Mouse (Mus musculus) yolk sac, embryonic 10.5 days (tissue): ENCODE results near the gene Mgll.
A peak's percentile ranks its signal among the peaks of the same experiment; 100 is the strongest.

ENCODE experiments used
- DNase-seq: peaks from one replicate; pipeline ENCODE4 v3.0.0-alpha.2; 2017; ENCODE audit warnings: low spot score

Mgll gene

DNA sequence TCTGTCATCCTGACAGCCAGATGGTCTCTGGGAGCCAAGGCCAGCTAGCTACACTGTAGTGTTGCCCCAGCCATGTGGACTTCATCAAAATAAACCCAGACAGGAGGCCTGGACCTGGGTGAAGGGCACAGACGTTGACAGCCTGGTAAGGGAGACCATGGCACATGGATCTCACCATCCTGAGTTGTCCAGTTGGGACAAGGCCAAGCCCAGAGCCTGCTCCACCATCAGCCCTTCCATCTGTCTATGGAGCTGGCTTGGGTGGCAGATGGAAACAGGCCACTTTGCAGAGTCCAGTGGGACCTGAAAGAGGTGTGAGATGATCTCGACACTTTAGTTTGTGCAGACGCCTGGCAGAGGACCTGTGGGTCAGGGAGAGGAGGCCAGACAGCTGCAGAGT, 76.5 kb downstream of the Mgll start:
- no peak for DNase-seq

DNA sequence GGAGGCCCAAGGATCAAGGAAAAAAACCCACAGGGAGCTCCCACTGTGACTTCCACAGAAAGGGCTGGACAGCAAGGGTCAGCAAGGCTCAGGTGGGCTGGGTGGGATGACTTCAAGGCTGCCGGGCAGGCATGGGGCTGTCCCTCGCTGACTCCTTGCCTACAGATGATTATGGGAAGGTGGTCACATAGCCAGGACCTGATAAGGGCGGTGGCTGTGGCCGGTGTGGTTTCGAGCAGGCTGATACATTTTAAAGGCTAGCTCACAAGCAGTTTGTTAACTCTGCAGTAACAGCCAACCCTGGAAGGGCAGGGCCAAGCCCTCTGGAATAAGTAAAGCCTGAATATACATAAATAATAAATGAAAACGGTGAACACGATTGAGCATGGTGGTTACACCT, 78.8 kb downstream of the Mgll start:
- DNase-seq, result no peak

DNA sequence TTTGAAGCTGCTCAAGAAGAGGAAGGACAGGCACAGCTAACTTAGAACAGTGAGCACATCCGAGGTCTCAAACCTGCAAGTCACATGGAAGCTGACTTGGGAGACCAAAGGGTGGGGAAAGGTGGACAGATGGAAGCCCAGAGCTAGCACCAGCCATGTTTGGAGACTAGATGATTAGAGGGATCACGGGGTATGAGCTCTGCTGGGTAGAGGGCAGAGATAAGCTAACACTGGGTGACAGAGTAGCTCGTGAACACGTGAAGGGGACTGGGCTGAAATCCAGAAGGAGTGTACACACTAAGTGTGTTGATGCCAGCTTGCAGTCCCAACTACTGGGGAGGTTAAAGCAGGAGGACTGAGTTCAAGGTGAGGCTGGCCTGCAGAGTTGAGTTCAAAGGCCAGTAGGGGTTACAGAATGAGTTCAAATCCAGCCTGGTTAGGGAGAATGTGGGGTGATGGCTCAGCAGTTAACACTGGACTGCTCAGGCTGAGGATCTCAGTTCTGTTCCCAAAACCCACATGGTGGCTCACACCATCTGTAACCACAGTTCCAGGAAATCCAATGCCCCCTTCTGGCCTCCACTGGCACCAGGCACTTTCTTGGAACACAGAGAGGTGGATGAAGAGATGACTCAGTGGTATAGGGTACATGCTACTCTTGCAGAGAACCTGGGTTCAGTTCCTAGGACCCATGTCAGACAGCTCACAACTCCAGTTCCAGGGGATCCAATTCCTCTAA, 79.9 kb downstream of the Mgll start:
- no peak for DNase-seq

DNA sequence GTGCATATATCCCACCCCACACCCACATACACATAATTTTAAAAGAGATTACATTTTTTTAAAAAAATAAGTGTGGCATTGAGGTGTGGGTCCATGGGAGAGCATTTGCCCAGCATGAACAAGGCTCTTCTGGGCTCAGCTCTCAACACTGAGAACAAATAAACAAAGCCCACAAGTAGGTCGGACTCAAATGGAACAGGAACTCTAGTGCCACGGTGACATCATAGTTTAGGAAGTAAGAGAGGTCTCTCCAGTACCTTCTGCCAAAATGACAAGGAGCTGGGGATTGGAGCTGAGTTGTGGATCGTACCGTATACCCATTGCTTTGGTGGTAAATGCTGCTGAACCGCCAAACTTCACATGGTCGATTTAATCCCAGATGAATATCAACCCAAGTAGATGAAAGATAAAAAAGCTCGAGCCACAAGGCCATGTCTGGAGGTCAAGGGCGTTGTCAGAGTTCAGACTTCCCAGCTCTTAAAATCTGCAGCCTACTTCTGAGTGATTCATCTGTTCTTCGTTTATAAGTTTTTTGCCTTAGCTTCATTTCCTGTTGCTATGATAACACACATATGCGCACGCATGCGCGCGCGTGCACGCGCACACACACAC, 80.9 kb downstream of the Mgll start:
- DNase-seq, result no peak

DNA sequence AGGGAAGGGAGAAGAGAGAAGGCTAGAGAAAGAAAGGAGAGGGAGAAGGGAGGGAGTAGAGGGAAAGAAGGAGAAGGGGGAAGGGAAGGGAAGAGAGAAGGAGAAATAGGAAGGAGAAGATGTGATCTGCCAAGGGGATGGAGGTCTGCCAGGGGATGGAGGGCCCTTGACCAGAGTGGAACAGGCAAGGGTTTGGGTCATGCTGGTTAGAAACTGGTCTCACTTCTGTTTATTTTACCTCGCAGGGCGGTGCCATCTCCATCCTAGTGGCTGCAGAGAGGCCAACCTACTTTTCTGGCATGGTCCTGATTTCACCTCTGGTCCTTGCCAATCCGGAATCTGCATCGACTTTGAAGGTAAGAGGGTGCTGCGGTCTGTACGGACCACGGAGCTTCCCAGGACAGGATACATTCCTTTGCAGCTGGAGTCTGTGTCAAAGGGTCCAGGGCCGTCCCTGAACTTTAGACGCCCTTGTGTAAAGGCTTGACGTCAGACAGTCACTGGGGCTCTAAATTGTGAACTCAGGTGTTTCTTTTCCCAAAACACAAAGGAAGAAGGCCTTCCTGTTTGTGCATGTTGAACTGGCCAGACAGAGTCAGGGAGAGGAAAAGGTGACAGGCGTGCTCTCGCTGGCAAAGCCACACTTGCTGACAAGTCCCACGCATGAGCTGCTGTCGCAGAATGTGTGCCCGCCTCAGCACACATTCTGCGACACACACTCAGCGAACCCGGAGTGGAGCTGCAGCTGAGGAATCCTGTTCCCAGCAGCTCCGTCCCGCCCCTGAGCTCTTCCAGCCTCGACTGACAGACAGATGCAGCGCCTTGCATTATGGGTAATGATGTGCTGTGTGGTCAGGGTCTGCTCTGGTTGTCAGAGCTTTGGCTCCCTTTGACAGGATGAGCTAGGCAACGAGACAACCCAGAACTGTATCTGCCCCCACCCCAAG, 85.2 kb downstream of the Mgll start:
- no peak for DNase-seq

DNA sequence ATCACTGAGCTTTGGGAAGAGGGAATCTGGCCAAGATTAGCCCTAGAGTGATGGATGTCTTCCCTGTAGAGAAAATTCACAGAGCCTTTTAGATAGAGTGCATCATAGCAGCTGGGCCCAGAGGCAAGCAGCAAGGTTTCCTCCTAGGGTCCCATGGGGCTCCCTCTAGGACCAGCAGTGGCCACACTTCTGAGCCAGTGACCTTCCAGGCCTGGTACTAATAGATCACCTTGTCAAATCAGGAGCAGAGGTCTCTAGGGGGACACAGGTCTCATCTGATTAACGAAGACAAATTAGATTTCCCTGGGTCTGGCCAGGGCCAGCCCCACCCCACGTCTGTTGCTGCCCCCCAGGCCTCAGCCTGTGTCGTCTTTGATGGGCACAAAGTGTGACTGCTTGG, 86.1 kb downstream of the Mgll start:
- no peak for DNase-seq

DNA sequence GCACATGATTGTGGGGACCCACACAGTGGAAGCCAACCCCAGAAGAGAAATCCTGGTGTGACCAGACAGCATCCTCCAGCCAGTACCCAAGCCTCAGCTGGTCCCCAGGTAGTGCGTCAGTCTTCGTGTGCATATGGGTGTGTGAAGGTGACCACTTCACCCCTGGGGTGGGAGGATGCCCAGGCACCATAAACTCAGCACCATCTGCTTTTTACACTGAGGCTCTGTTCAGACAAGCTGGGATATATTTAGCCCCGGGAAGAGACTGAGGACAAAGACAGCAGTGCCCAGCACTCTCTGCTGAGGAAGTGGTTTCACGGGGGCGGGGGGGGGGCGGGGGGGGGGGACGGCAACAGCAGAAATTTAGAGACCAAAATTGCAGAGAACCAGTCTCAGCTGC, 87.2 kb downstream of the Mgll start:
- no peak for DNase-seq

DNA sequence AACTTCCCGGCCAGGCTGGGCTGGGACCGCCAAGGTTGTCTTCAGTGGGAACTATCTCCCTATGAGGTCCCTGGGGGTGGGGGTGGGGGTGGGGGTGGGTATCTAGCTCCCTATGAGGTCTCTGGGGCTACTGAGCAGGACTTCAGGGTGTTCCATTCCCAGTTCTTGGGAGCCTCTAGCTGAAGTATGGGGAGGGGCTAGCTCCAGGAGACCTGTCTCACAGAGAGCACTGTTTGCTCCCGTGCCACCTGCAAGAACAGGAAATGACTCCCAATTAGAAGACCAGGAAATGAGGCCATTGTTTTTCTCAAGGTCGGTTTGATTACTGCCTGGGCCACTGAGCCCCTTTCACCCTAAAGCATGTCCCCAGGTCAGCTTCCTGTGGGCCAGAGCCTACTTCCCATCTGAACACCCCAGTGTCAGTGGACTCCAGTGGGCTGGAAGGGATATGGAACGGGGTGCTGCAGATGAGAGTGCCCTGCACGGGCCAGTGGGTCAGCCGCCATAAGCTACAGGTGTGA, 87.7 kb downstream of the Mgll start:
- DNase-seq, result no peak

DNA sequence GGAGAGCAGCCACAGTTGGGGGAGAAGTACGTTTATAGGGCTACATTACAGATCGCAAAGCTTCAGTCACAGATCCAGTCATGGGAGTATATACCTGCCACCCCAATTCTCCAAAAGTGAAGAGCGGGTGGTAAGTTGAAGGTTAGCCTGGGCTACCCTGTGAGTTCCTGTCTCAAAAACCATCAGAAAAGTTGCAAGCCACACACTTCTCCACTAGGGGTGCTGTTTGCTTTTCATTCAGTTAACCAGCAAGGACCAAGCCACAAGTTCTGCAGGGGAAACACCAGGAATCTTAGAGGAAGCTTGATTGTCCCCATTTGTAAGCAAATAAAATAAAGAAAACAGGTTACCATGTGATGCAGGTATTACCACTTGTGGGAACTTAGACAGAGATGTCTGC, 88.7 kb downstream of the Mgll start:
- no peak for DNase-seq

DNA sequence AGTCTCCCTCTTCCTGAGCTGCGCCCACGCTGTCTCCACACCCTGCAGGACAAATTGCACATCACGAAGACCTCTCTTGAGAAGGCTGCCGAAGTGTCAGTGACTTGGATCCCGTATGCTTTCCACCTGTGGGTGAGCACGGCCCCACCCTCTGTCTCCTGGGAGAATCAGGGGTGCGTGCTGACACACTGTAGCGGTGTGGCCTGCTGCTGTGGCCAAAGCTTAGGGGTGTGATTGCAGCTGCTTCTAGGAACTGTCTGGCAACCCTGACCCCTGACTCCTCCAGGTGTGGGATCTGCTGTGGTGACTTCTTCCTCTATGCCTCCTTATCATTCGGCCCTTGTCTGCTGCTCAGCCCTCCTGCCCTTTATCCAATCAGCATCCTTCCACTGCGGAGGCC, 89.6 kb downstream of the Mgll start:
- no peak for DNase-seq

DNA sequence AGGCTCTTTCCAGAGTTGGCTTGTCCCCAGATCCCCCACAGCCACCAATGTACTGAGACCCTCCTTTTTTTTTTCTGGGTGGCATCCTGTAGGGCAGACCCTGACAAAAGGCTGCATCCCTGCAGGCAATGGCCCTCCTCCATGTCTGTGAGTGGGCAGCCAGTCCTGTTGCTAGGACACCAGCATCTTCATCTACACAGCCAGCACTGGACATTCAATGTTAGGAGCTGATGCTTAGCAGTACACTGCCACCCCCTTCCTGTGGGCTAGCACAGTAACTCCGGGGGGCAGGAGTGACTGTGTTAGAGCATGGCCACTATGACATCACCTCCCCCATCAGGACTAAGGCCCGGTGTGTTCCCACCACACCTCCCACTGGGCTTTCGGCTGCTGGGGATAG, 90.8 kb downstream of the Mgll start:
- no peak for DNase-seq

DNA sequence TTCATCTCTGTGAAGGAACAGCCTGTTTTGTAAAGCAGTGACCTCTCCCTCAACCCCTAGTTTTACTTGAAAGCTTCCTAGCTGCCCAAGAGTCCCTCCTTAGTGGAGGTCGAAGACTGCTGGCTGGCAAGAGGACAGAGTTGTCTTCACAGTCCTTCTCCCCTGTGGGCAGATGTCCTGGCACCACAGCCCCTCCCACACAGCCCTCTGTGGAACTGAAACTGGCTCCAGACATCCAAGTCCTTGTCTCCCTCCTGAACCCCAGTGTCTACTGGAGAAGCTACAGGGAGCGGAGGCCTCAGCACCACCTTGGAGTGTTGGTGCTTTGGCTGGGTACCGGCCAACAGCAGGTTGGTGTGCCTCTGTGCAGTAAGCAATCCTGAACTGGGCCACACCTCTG, 91.3 kb downstream of the Mgll start:
- DNase-seq, result no peak

DNA sequence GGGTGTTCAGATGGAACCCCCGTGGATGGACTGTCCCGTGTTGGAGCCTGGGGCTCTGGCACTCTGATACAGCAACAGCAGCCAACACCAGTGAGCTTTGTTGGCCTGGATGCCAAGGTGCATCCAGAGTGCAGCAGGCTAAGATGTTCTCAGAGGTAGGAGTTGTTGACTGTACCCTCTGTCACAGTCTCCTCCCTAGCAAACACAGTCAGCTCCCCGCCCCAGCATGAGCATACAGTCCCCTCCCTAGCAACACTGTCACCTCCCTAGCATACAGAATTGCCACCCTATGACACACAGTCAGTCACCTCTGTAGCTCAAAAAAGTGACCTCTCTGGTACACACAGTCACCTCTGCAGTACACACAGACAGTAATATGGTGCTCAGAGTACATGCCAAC, 92.7 kb downstream of the Mgll start:
- DNase-seq, result no peak

DNA sequence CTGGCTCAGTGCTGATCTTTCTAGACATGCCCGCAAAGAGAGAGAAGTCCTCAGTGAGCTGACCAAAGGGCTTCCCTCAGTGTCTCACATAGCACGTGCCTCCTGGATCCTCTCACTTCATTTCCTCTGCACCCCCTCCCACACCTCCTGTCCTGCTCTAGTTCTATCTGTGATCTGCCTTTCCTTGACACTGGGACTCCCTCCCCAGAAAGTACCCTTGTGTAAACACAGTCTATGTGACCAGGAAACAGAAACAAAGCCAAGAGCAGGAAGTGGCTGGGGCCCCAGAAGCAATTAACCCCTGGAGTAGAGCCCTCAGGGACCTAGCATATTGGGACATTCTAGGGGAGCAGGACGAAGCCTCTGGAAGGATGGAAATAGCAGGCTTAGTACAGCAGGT, 96.6 kb downstream of the Mgll start:
- DNase-seq, result no peak

DNA sequence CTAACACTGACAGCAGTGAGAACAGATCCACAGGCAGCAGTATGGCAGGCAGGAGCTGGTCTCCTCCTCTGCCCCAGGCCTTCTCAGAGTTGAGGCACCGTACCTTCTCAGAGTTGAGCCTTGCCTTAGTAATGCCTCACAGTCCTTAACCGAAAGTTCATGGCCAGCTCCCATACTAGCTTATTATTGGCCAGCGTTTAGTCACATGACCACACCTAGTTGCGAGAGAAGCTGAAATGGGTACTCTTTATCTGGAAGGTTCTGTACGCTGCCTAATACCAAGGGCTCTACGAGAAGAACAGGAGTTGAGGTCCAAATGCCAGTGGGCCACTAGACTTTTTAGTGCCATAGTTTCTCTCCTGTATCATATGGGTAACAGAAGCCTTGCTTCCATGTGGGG, 97.1 kb downstream of the Mgll start:
- DNase-seq, result no peak

DNA sequence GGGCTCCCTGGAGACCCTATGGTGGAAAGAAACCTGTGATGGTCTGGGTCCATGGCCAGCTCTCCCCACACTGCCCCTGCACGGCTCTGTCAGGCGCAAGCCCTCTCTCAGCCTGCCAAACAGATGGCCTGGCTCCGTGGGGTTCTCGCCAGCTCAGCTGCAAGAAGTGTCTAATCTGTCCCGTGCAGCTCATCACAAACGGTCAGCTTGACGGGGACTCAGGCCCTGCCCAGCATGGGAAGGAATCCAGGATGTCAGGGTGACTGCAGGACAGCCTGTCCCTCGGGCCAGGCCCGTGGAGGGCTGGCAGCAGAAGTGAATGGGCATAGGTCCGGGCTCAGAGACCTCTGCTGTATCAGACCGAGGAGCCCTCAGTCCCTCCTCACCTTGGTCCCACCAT, 97.7 kb downstream of the Mgll start:
- DNase-seq, result no peak

DNA sequence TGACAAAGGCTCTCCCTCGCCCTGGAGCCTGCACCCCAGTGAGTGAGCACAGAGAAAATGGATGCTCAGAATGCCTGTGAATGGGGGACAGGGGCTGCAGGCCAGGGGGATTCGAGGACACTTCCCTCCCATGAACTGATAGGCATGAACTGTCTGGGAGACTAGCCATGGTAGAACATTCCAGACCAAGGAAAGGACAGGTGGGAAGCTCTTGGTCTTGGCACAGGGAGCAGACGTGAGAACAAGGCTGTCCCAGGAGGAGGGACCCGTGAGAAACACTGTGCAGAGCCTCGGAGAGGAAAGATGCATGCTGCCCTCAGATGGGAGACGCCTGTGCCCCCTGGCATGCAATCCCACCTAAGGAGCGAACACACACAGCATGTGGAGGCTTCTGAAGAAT, 100.0 kb downstream of the Mgll start:
- DNase-seq, result no peak

DNA sequence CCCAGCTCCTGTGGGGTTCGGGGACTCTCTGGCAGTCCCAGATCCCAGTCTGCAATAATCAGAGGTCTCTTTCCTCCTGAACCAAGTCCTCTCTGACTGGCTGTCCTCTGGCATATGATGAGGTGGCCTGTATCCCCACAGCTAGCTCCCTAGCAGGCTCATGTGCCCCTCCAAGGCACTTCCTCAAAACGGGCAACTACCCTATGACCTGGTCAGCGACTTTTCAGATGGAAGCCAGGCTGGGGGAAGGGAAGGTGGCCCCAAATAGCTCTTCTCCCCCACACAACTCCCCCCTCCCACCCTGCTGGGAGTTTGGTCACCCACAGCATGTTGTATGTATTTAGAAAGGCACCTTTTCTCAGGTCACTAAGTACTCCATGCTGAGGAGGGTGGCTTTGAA, 101.9 kb downstream of the Mgll start:
- DNase-seq, result no peak

DNA sequence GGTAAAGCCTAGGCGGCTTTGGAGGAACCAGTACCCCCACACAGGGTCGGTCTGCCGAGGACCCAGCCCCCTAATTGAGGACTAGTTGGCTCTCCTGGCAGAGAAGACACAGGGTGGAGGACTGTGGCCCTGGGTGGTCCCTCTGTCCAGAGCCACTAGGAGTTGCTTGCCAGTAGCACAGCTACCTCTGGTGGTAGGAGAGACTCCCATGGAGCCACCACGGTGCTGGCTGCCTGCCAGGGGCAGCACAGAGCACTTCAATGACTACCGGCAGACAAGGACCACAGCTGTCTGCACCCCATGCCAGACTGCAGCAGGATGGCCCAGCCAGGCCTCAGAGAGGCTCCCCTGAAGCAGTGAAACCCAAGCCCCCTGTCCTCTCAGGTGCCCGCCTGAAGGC, 102.3 kb downstream of the Mgll start:
- DNase-seq, result peak; percentile 33

DNA sequence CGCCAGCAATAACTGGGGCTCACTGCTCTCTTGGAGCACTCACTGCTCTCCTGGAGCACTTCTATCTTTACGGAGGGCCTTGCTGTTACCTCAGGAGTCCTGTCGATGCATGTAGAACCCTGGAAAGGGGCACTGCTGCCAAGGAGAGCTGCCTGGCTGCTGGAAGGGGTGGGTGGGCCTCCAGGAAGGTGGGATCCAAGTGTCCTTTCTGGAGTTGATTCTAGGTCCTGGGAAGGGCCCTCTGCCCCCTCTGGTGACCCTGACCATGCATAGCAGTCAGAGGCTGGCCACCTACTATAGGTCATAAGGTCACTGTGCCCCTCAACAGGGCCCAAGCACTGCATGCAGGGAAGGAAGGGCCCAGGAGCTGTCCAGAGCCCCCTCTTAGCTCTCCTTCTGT, 102.8 kb downstream of the Mgll start:
- DNase-seq, result no peak

DNA sequence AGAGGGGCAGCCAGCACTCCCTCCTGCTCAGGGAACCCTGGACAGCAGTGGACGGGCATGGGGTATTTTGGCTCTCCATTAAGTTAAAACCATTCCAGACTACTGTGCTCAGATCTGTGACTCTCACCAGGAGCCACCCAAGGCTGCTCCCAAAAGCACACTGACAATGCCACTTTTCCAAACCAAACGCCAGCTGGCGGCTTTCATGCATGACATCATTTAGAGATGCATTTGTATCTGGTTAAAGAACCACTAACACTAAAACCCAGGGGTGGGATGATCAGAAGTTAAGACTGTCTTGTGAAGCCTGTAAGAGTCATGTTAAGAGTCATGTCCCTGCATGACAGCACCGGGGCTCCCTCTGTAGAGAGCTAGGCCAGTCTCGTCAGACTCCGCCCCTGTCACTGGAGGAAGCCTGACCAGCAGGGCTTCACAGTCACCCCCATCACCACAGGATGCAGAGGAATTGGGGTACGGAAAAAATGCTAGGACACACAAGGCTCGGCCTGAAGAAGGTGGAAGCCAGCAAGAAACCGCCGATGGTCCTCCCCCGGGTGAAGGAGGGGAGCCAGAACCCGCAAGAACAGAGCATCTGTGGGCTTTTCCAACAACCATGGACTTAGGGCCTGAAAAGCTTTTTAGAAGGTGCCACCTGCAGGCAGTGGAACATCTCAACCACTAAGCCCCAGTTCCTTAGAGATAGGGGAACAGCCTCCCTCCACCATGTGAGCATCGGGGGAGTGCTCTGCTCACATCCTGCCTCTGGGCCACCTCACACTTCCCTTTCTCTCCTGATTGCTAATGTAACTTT, 103.4 kb downstream of the Mgll start:
- DNase-seq, result no peak
